Mouse (Mus musculus): Measurements from ENCODE around the gene Bpifb6. TPM values are rescaled to one million over a fixed set of nuclear protein-coding genes. Genes with fewer than 3 reads are reported as not detected.

Gene Bpifb6
- polyA plus RNA-seq, 1 experiment from 2014 or later: not detected

Other genes with a start within 250 kb of the Bpifb6 start
- not detected in 2 replicates for gene Dnmt3c, start 203.7 kb upstream of the Bpifb6 start, polyA plus RNA-seq (2015; fragmentation: Nextera tagmentation; extraction: Ambion mirVana)
- 234 and 269 TPM in 2 replicates for gene Mapre1, start 159.1 kb upstream of the Bpifb6 start, polyA plus RNA-seq (2015; fragmentation: Nextera tagmentation; extraction: Ambion mirVana)
- gene Efcab8, start 120.5 kb upstream of the Bpifb6 start, polyA plus RNA-seq (2015; fragmentation: Nextera tagmentation; extraction: Ambion mirVana): not detected in 2 replicates
- not detected in 2 replicates for gene Sun5, start 29.3 kb upstream of the Bpifb6 start, polyA plus RNA-seq (2015; fragmentation: Nextera tagmentation; extraction: Ambion mirVana)
- not detected in 2 replicates for gene Bpifb2, start 25.3 kb upstream of the Bpifb6 start, polyA plus RNA-seq (2015; fragmentation: Nextera tagmentation; extraction: Ambion mirVana)
- gene Bpifb3, start 17.8 kb downstream of the Bpifb6 start, polyA plus RNA-seq (2015; fragmentation: Nextera tagmentation; extraction: Ambion mirVana): not detected in 2 replicates
- not detected in 2 replicates for gene Bpifb4, start 37.8 kb downstream of the Bpifb6 start, polyA plus RNA-seq (2015; fragmentation: Nextera tagmentation; extraction: Ambion mirVana)
- gene Bpifa6, start 74.6 kb downstream of the Bpifb6 start, polyA plus RNA-seq (2015; fragmentation: Nextera tagmentation; extraction: Ambion mirVana): not detected in 2 replicates
- gene Bpifa2, start 107.9 kb downstream of the Bpifb6 start, polyA plus RNA-seq (2015; fragmentation: Nextera tagmentation; extraction: Ambion mirVana): not detected in 2 replicates
- not detected in 2 replicates for gene Bpifa3, start 229.9 kb downstream of the Bpifb6 start, polyA plus RNA-seq (2015; fragmentation: Nextera tagmentation; extraction: Ambion mirVana)
- gene Bpifa1, start 242.5 kb downstream of the Bpifb6 start, polyA plus RNA-seq (2015; fragmentation: Nextera tagmentation; extraction: Ambion mirVana): not detected in 2 replicates

All from kidney, embryonic 15.5 days (tissue).